Mouse (Mus musculus): ENCODE measurements at regions not wholly inside any gene's neighbourhood (a gene's known extent, or its start where the extent isn't known, plus 50 kb on each side); places are given as distances from the start of the nearest gene placed in this dataset.

DNA sequence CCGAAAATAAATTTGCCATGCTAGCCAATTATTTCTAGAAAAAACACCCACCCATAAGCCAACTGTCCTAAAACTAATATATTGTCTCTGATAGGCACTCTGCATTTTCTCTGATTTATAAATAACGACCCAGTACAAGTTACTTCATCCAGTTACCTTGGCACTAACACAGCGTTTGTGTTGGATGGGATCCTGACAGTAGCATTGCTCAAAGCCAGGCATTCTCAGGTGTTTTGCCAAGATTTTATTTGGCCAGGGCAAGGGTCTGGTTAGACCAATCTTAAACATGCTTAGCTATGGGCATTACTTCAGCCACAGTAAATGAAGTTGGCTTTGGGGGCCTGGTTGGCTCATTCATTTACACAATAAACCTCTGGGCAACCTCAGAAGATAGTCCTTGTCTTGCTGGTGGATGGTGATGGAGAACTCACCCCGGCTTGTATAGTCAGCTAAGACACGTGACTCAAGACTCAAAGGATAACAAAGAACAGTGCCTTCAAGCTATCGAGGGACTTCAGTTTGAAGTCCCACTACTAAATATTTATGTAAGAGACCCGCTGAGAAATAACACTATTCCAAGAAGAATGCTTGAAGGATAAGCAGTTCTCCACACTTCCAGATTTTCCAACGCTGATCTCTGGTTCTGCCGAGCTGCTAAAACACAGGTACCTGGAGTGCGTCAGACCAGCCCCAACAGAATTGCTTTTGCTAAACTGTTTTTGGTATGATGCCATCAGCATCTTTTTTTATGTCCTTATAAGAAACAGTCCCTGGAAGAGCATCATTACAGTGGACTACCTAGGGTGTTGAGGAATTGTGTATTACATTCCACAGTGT is 125.0 kb upstream of the Pkdcc start:
- no peak for DNase-seq (ENCODE audit: low read depth, low spot score)

DNA sequence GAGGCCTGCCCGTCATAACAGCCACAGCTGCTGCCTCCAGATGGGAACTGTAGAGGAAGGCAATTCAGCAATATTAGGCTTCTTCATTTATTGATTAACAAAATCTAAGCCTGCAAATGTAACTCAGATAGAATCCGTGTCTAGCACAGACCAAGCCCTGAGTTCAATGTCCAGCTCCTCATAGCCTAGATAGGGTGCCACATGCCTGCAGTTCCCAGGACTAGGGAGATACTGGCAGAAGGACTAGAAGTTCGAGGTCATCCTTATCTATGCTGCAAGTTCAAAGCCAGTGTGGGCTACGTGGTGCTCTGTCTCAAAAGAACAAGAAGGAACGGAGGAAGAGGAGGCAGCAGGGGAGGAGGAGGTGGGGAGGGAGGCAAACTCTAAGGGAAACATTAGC is 121.2 kb upstream of the Pkdcc start:
- DNase-seq (ENCODE audit: low read depth, low spot score), result no peak

- DNase-seq (ENCODE audit: low read depth, low spot score), result no peak
These were observed 118.6 kb upstream of the Pkdcc start for GRCm38 (mm10) chr17:83096451-83096850.

DNA sequence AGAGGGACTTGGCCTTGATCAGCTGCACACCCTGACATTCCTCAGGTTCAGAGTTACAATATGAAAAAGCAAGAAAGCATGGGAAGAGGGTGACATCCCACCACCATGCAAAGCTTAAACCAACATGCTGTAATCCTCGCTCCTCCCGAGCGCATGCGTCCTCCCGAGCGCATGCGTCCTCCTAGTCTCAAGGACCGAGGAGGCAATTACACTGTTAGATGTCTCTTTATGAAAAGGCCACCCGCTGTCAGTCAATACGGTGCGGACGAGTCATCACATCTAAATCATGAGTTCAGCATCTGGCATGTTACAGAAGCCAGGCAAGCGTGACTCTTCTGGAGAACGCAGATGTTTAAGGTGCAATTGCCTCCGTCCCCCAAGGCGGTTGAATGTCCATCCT is 117.1 kb upstream of the Pkdcc start:
- DNase-seq (ENCODE audit: low read depth, low spot score), result no peak

DNA sequence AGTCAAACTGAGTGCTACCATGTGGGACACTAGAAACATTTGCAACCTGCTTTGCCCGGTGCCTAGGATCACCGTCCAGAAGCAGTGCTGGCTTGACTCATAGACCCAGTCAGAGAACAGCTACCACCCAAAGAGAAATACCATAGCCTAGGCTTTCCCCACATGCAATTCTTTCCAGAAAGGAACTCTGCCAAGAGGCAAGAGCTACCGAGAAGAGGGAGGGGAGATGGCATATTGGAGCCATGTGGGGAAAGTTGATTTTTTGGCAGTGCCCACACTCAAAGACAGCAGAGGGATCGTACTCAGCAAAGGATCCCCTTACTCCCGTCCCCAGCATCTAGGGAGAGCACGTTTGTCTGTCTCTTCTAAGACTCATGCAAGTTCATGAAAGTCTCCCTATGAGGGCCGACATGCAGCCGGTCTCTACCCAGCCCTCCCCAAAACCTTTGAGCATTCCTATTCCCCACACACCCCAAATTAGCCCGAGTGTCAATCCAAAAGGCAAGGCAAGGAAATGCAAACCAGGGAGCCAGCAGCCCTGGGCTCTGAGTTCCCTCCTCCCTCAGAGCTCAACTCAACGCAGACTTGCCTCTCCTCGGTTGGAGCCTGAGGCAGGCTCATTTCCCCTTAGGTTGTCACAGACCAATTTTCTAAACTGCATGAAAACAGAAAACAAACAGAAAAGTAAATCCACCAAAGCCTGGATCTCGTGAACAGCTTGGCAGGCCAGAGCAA is 116.2 kb upstream of the Pkdcc start:
- DNase-seq (ENCODE audit: low read depth, low spot score), result no peak

DNA sequence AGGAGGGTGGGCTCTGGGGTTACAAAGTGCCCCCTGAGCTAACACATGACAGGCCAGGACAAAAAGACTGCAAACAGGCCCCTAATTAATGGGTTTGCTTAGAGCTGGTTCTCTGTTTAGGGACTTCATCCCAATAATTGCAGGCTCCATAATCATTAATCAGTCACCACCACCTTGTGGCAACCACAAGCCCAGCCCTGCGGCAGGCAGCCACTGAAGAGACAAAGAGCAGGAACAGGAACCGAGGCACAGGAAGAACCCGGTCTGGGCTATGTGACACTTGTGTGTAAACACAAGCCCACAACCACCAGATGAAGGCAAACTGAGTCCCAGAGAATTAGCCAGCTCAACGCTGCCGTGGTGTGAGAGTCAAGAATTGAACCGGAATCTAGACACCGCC is 114.1 kb upstream of the Pkdcc start:
- no peak for DNase-seq (ENCODE audit: low read depth, low spot score)

DNA sequence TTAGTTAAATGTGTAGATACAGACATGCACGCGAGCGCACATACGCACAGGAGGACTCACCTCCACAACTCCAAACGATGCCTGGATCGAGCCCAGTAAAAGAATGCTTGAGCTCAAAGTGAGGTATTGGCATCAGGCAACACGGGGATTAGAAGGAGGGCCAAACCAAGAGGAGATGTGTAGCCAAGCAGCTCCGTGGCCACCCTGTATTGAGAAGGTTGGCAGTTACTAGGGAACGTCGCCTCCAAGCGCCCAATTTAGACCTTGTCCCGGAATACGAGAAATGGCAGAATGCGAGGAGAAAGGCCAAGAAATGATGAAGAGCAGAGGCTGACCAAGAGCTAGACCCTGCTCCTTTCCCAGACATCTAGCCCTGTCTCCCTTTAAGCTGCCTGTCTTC is 113.3 kb upstream of the Pkdcc start:
- DNase-seq (ENCODE audit: low read depth, low spot score), result no peak

- no peak for DNase-seq (ENCODE audit: low read depth, low spot score)
These were observed 112.2 kb upstream of the Pkdcc start for GRCm38 (mm10) chr17:83102675-83103412.

DNA sequence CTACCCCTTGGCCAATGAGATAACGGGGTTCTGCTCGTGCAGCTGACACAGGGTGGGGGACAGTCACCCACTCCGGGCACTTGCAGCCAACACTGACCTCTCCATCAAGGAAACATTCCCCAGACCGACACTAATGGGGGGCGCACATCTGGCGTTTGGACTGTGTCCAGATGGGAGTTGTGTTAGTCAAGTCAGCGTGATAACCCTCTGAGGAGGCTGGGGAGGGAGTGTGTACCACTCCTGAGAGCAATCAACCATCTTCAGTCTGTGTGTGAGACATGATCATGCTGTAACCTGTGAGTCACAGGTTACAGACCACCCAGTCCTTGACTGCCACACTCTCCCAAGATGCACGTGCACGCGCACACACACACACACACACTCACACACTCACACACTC is 106.9 kb upstream of the Pkdcc start:
- no peak for DNase-seq (ENCODE audit: low read depth, low spot score)

DNA sequence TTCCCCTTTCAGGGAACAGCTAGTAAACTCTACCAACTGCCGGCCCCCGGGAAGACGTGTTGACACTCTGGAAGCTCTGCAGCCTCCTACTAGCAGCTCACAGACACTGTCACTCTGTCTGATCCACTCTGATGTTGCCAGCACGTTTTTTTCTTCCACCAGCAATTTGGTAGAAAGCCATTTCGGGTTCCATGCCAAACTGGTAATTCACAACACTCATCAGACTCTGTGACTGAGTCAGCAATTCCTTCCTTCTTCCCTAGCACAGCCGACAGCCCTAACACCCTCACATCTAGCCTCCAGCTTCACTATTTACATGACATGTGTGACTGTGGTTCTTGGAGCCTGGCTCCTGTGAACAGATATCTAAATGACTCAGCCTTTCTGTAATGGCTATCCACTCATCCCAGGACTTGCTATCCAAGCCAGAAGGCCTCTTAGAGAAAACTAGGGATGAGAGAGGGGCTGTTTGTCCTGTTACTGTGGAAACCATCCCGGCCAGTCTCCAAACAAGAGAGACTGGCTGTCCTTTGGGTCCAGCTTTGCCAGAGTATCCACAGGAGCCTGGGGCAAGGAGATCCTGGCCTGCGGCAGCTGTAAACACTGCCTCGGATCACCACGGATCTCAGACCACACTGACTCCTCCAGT is 105.2 kb upstream of the Pkdcc start:
- no peak for DNase-seq (ENCODE audit: low read depth, low spot score)

- DNase-seq (ENCODE audit: low read depth, low spot score), result no peak
These were observed 104.5 kb upstream of the Pkdcc start for GRCm38 (mm10) chr17:83110556-83110955.

DNA sequence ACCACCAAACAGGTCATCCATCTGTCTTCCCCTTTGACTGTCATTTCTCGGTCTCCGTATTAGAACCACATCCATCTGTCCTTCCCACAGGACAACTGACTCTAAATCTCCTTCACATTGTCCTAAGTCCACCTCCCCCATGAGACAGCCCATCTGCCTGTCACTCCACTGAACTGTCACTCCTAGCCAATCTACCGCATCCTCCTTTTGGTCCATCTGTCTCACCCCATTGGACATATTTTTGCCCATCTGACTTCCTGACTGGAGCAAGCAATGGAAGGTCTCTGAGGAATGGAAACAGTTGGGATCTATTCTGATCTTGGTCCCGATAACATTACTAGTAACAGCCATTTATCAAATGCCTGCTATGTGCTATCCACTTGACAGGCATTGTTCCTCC is 99.9 kb upstream of the Pkdcc start:
- DNase-seq (ENCODE audit: low read depth, low spot score), result no peak

DNA sequence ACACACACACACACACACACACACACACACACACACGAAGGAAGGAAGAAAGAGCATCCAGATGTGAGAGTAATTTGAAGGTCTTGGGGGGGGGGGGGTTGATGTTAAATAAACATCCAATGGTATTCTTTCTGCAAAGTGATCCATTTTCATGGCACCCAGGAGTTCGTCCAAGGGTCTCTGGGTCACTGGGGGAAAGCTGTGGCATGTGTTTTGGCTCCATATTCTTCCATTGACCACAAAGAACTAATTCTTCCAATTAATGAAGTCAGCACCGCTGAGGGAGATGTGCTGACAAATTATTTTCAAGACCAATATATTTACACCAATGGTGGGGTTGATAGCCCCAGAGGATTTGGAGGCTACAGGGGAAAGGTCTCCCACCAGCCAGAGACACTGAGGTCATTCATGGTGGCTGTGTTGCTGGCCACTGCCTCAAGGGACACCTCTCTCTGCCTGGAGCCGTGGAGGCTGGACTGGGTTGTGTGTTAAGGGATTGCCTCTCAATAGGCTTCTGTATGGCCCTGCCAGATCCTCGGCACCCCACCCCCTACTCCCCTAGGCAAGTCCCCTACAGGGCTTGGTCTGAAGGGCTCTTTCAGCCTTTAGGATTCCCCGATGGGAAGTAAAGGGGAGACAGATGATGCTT is 99.1 kb upstream of the Pkdcc start:
- no peak for DNase-seq (ENCODE audit: low read depth, low spot score)

GRCm38 (mm10) chr17:83120665-83121232 is 94.3 kb upstream of the Pkdcc start:
- DNase-seq (ENCODE audit: low read depth, low spot score), result no peak

DNA sequence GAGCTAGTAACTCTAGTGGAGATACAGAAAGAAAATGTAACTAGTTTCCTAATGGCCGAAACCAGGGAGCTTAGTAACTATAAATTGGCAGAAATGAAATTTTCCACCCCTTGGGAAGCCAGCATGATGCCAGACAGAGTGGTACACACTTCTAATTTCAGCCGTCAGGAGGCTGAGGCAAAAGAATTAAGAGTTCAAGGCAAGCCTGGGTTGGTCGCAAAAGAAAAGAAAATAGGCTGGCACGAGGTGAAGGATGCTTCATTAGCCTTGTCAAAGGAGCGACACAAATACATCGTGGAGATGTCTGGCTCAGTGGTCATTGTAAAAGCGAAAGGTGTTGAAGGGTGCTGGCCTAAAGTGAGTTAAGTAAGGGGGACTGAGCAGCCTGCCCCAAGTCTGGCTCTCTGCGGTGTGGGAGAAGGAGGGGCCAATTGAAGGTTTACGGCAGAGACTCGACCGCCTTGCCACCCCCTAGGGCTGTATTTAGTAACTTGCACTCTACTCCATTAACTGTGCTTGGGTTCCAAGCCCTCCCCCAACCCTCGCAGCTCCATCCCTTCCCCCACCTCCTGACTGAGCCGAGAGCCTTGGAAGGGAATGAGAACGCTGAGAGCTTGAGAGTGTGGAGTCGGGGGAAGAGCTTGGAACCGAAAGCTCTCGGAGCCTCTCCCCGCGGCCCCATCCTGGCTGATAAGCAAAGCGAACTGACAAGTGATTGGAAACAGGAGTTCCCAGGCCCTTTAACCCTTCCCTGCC is 92.4 kb upstream of the Pkdcc start:
- no peak for DNase-seq (ENCODE audit: low read depth, low spot score)

DNA sequence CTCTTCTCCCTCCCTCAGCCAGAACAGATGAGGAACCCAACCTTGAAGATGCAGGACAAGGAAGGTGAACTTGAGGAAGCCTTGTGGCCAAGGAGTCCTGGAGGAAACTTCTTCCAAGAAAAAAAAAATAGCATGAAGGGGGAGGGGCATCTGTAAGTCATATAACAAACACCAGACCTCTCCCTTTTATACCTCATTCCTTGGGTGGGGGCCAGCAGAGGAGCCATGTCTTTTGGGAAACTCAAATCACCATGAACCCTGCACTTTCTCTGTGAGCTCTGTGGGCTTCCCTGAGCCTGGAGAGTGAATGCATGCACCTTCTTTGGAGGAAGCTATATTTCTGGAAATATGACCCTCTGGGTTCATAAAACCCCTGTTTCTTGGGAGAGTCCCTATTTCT is 90.0 kb upstream of the Pkdcc start:
- DNase-seq (ENCODE audit: low read depth, low spot score), result no peak

- DNase-seq (ENCODE audit: low read depth, low spot score), result no peak
These were observed 87.2 kb upstream of the Pkdcc start for GRCm38 (mm10) chr17:83127842-83128241.

DNA sequence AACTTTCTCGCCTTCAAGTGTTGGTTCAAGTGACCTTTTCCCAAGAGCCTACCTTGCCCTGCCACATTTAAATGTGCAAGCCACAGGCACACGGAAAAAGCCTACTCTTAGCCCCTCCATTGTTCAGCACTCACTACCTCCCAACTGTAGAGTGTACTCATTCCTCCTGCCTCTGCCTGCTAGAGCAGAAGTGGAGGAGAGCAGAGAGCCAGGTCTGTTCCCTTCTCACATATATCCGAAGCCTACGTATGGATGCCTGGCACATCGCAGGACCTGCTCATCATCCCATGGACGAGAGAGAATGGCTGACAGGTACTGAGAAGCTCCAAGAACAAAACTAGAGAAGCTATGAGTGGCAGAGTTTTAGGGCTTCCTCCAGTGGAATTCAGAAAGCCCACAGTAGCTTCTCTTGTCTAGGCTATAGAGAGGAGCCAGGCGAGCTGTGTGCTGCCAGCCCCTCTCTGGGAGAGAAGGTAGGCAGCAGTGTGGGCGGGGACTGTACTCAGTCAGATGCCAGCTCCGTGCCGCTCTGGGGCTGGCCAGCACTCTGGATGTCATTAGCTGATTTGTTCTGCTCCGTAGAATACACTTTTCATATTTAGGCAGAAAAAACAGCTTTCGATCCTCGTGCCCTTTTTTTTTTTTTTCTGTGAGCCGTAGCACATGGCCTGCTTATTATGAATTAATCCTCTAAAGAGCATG is 86.1 kb upstream of the Pkdcc start:
- DNase-seq (ENCODE audit: low read depth, low spot score), result no peak

DNA sequence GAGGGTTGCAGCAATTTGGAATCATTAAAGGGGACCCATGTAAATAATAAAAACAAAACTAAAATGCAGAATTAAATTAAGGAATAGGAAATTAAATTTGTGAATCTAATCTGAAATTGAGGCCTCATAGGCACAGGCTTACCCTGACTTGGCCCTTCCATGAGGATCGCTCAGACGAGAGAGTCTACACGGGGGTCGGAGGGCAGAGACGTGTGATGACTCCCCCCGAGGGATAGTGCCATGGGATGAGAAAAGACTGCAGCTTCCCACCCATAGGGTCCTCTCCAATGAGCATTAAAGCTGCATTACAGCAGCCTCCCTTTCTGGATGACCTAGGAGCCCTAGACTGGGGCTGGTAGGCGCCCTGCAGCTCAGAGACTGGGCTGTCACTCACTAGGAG is 85.4 kb upstream of the Pkdcc start:
- no peak for DNase-seq (ENCODE audit: low read depth, low spot score)

DNA sequence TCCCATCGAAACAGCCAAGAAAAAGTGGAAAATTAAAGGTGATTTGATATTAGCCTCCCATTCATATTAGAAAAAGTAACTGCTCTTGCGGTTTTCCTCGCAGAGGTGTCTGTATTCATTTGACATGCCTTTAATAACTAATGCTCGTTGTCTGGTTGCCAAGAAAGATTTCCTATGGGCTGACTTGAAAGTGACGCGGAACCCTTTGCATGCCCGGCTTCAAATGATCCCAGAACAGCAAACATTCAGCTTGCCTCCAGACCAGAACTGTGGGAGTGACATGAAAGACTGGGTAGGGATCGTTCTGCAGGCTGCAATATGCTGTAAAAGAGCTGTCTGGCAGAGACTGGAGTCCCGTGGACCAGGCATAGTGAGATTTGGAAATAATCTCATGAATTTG is 81.9 kb upstream of the Pkdcc start:
- no peak for DNase-seq (ENCODE audit: low read depth, low spot score)

Measured in c-Kit-negative CD71-positive TER-119-positive erythroid progenitor cells, embryonic 14.5 days (primary cell).